Mouse (Mus musculus) embryonic fibroblast, embryonic 13.5 days (primary cell): ENCODE results near the gene Iqsec1.

ENCODE experiments used
- CTCF ChIP-seq: IDR thresholded peaks from 2 replicates; pipeline ENCODE4 v1.5.1; 2011; ENCODE audit warnings: mild to moderate bottlenecking, control low read depth, low read length, moderate library complexity, borderline replicate concordance; ENCODE audit not compliant: insufficient read depth
- POLR2A ChIP-seq: IDR thresholded peaks from 2 replicates; pipeline ENCODE4 v1.6.1; 2011; ENCODE audit warnings: low read depth, mild to moderate bottlenecking, control low read depth, low read length, moderate library complexity

- TF ChIP-seq CTCF (no peak), POLR2A (no peak)
Measured at GRCm38 (mm10) chr6:90921259-90921946, 67.1 kb downstream of the Iqsec1 start.
